Mouse (Mus musculus): Measurements from ENCODE around the gene Smyd2.

Smyd2 gene

GRCm38 (mm10) chr1:189921818-189922592 lies at the start of gene Smyd2:
Gene Smyd2 (minus strand): TSS chr1:189922363.
- DNase-seq (ENCODE audit: low spot score in 2 of 2): peak in 1 of 2 experiments; percentile 57

DNA sequence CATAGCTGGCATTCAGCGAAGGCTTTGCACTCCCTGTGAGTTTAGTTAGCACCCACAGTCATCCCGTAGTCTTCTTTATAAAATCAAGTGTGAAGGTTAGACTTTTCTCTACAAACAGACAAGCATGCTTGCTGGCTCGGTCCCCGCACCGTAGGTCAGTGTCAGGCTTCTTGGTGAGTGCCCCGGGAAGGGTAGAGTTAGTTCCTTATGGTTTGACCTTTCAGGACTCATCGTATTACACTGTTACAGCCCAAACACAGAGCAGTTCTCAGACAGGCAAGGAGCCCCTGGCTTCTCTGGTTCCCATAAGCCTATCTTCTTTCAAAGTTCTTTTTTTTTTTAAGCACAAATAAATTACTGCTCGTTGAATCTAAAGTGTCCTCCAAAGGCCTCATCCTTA lies 48.2 kb upstream of the Smyd2 start:
- no peak for DNase-seq (ENCODE audit: low spot score in 2 of 2)

- DNase-seq (ENCODE audit: low spot score in 2 of 2): no peak
Measured at GRCm38 (mm10) chr1:189968027-189968426, 45.9 kb upstream of the Smyd2 start.

DNA sequence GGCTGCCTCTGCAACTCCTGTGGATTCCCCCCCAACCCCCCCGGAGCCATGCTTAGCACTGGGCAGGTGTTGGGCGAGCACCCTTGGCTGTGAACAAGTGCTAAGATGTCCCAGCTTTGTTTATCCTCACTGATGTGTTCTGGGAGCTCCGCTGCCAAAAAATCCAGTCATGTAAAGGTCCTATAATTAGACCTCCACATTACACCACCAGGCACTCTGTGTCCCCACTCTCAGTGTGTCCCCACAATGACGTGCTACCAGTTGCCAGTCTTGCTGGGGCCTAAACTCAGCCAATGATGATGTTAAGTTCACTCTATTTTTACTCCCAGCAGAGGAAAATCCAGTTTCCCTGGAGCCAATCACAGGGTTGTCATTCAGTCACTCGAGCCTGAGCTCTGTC lies 38.3 kb upstream of the Smyd2 start:
- peak; percentile 13 to 52 for DNase-seq (ENCODE audit: low spot score in 2 of 2)

DNA sequence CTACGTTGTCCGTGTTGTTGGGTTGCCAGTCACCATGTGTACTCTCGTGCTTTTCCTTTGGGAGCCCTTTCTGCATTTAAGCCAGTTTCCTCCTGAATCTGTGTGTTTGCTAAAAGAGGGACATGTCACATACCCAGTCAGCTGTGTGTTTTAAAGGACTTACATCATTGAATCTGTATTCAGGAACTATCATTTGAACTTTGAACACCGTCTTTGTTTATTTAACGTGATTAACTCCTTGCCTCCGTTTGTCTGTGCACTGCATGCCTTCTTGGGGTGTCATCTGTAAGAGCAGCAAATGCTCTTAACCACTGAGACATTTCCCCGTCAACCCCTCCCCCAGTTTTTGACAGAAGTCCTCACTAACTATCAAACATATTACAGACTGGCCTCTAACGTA lies 37.6 kb upstream of the Smyd2 start:
- DNase-seq (ENCODE audit: low spot score in 2 of 2): no peak

GRCm38 (mm10) chr1:189951861-189952260 lies 29.7 kb upstream of the Smyd2 start:
- DNase-seq (ENCODE audit: low spot score in 2 of 2): no peak

- DNase-seq (ENCODE audit: low spot score in 2 of 2): no peak
Measured at GRCm38 (mm10) chr1:189947411-189947810, 25.2 kb upstream of the Smyd2 start.

DNA sequence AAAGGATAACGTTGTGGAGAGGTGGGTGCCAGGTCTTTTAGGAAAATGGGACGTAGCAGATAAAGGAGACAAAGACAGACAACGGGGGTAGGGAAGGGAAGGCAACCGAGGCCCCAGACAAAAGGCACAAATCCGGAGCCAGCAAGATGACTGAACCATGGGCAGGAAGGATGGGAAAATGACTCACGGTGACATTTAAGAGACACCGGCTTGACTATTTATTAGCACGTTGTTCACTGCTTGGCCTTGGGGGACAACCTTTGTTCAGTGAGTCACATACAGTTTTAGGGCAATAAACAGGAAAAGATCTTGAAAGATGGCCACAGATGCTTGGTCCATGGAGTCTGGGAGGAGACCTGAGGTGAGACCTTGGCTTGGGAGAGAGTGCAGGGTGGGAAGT lies 24.0 kb upstream of the Smyd2 start:
- DNase-seq (ENCODE audit: low spot score in 2 of 2): no peak

DNA sequence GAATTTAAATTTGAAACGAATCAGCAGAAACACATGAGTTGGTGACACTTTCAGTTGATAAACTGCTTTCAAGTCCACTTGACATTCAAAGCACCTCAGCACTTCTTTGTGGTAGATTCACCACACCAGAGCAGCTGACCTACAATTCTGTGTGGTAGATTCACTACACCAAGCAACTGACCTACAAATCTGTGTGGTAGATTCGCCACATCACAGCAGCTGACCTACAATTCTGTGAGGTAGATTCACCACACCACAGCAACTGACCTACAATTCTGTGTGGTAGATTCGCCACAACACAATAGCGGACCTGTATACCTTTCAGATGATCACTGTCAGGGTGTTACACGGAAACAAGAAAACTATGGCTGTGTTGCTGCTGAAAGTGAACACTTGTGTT lies 19.6 kb upstream of the Smyd2 start:
- DNase-seq (ENCODE audit: low spot score in 2 of 2): no peak

GRCm38 (mm10) chr1:189936436-189937105 lies 14.4 kb upstream of the Smyd2 start:
- no peak for DNase-seq (ENCODE audit: low spot score in 2 of 2)

GRCm38 (mm10) chr1:189933480-189934202 lies 11.5 kb upstream of the Smyd2 start:
- no peak for DNase-seq (ENCODE audit: low spot score in 2 of 2)

DNA sequence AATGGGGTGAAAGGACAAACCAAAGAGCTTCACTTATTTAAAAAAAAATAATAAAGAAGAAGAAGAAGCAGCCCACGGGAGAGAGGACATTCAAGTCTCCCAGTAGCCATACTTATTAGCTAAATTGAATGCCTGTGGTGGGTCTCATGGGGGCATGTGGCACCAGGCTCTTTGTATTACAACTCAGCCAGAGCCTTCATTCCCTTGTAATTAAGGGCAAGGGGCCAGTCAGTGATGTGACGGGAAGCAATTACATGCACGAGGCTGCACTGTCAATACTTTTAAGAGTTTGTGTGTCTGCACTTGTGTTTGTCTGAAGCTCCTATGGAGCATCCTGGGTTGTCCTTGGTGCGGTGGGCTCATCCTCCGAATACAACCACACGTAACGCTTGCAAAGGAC lies 10.8 kb upstream of the Smyd2 start:
- no peak for DNase-seq (ENCODE audit: low spot score in 2 of 2)

DNA sequence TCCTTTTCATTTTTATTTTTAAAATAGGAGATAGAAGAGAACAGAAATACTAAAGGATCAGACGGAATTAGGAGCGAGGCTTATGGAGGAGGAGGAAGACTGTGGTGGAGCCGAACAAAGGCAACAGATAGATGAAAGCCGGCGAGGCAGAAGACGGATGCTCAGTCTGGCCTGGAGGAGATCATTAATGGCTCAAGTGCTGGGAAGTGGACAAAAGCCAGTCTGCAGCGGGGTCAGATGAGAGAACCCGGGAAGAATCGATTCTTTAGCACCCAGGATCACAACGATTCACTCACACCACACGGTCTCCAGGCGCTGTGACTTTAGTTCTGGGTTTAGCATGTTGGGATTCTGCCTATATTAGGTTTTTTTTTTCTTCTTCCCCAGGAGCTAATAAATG lies 10.0 kb upstream of the Smyd2 start:
- no peak for DNase-seq (ENCODE audit: low spot score in 2 of 2)

DNA sequence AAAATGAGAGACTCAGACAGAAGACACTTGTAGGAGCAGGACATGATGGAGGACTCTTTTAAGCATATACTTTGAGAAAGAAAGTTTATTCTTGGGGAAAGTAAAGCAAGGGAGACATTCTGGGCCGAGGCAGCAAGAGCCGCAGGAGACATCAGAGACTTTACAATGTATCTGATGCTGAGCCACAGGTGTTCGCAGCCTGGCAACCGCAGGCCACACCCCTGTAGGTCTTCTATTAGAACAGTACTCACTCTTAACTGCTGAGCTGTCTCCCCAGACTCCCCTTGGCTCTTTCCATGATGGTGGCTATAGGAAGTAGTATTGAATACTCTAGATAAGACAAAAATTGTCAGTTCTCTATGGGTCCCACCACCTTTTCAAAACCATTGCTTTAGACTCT lies 7.7 kb upstream of the Smyd2 start:
- DNase-seq (ENCODE audit: low spot score in 2 of 2): no peak

- no peak for DNase-seq (ENCODE audit: low spot score in 2 of 2)
Measured at GRCm38 (mm10) chr1:189927644-189928043, 5.5 kb upstream of the Smyd2 start.

GRCm38 (mm10) chr1:189926279-189926678 lies 4.1 kb upstream of the Smyd2 start:
- DNase-seq (ENCODE audit: low spot score in 2 of 2): no peak

GRCm38 (mm10) chr1:189923871-189924568 lies 1.9 kb upstream of the Smyd2 start:
- DNase-seq (ENCODE audit: low spot score in 2 of 2): no peak

- no peak for DNase-seq (ENCODE audit: low spot score in 2 of 2)
Measured at GRCm38 (mm10) chr1:189923157-189923556, 994 bp upstream of the Smyd2 start.

GRCm38 (mm10) chr1:189922721-189923120 lies 558 bp upstream of the Smyd2 start:
- DNase-seq (ENCODE audit: low spot score in 2 of 2): no peak

DNA sequence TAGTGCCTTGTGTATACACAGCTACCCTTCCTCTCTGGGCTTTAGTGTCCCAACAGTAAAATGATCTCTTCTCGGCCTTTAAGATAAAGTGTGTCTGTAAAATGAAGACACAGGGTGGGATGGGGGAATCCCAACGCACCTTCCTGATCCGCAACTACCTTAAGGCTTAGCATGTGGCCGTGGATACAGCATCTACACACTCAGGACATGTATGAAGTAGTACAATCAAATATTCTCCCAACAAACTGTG lies 670 bp downstream of the Smyd2 start:
- no peak for DNase-seq (ENCODE audit: low spot score in 2 of 2)

DNA sequence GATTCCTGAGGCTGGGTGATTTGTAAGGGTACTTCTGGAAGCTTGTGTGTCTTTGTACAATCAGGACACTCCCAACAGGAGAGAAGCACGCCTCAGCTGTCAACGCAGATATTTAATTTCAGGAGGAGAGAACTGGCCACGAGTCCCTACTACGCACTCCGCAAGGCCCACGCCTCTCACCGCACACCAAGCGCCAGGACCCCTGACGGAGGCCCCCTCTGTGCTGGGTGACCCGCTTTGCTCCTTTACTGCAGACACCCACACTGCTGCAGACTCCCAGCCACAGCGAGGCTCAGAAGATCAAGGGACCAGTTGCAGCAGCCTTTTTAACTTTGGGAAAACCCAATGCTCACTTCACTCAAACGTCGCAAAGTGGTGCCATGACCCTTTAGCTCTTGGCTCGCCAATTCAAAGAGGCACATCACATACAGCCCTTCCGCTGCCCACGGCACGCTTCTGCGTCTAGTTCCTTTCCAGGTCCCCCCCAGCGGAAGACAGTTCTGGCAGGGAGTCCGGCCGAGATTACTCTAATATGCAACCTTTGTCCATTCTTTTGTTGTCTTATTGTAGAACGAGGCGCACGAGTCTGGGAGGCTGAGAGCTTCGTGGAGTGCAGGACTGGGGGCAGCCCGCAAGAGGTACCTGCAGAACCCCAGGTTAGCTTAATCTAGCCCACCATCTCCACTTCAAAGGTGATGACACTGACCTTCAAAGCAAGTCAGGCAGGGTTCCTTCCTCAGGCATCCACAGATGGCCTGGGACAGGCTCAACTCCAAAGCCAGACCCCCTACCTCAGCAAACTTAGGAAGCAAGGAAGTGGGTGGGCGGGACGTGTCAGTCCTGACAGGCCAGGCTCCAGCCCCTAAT lies 1.2 kb downstream of the Smyd2 start:
- no peak for DNase-seq (ENCODE audit: low spot score in 2 of 2)
